Mouse (Mus musculus) kidney, embryonic 14.5 days (tissue): ENCODE measurements around the gene Atf7. TPM values are rescaled to one million over a fixed set of nuclear protein-coding genes. Genes with fewer than 3 reads are reported as not detected.

Experiments used
- ATAC-seq: fragments of 200-750 bp; cut with Nextera tagmentation; 2 replicates; pipeline ENCODE4 v1.8.0; 2017; ENCODE audit warnings: moderate number of reproducible peaks, mild to moderate bottlenecking, moderate TSS enrichment, moderate library complexity; ENCODE audit not compliant: low FRiP score, low TSS enrichment
- H3K27ac ChIP-seq: fragments of 300-500 bp; sonication (generic); 2 replicates; pipeline ENCODE4 v1.5.1; 2014; ENCODE audit warnings: low read depth, mild to moderate bottlenecking, low read length, moderate library complexity, mixed read lengths
- H3K27me3 ChIP-seq: fragments of 300-500 bp; sonication (generic); 2 replicates; pipeline ENCODE4 v1.6.1; 2014; ENCODE audit warnings: mild to moderate bottlenecking, low read length; ENCODE audit not compliant: control insufficient read depth, insufficient read depth
- H3K36me3 ChIP-seq: fragments of 300-500 bp; sonication (generic); 2 replicates; pipeline ENCODE4 v1.6.1; 2014; ENCODE audit warnings: low read length, mixed read lengths; ENCODE audit not compliant: control insufficient read depth, insufficient read depth
- H3K4me1 ChIP-seq: fragments of 300-500 bp; sonication (generic); 2 replicates; pipeline ENCODE4 v1.6.1; 2014; ENCODE audit warnings: low read length, mixed read lengths; ENCODE audit not compliant: control insufficient read depth, insufficient read depth
- H3K4me2 ChIP-seq: fragments of 300-500 bp; sonication (generic); replicated peaks from 2 replicates; pipeline ENCODE4 v1.6.1; 2014; ENCODE audit warnings: low read depth, mild to moderate bottlenecking, low read length
- H3K4me3 ChIP-seq: fragments of 300-500 bp; sonication (generic); 2 replicates; pipeline ENCODE4 v1.5.1; 2014; ENCODE audit warnings: mild to moderate bottlenecking, low read length
- H3K9ac ChIP-seq: fragments of 300-500 bp; sonication (generic); 2 replicates; pipeline ENCODE4 v1.6.1; 2014; ENCODE audit warnings: low read depth, mild to moderate bottlenecking, low read length, moderate library complexity
- H3K9me3 ChIP-seq: fragments of 300-500 bp; sonication (generic); 2 replicates; pipeline ENCODE4 v1.6.1; 2016; ENCODE audit warnings: low read length; ENCODE audit not compliant: control insufficient read depth
- WGBS: fragments of 180-500 bp; shearing (Covaris S2); extraction: QIAGEN DNeasy Blood & Tissue Kit; methylation state at CpG from one replicate; pipeline ENCODE4 v1.1.7; 2014; 5-methylcytosine and 5-hydroxymethylcytosine counted together
- microRNA counts: library from miRNA; unstranded; fragments of <30 nt; microRNA quantifications from one replicate; lab custom pipeline; 2017
- microRNA-seq: library from miRNA; unstranded; fragments of <30 nt; microRNA quantifications from one replicate; pipeline ENCODE4, GENCODE M21; 2016
- polyA plus RNA-seq: library from polyadenylated mRNA; unstranded; fragments of >200 nt; fragmentation: Nextera tagmentation; extraction: Ambion mirVana; gene quantifications from 2 replicates; pipeline ENCODE4 v1.2.1, GENCODE M21; 2014

The Atf7 gene
- polyA plus RNA-seq, 1 experiment from 2014 or later, result 30.5 TPM

- Histone ChIP-seq H3K27ac (no peak overlapping the region), H3K4me3 (no peak overlapping the region), H3K9me3 (no peaks in the 10 kb centered on the region), H3K9ac (no peak overlapping the region), H3K36me3 (peaks cover 94% of the 10 kb centered on the region), H3K4me1 (no peaks in the 10 kb centered on the region), H3K4me2 (no peak overlapping the region), H3K27me3 (no peaks in the 10 kb centered on the region)
- ATAC-seq, result no peak
- 85% methylated on average over 1 of the region's 1 CpGs for WGBS
Measured at GRCm38 (mm10) chr15:102487664-102488063, 137.6 kb downstream of the Atf7 start.

GRCm38 (mm10) chr15:102485853-102486252, 139.4 kb downstream of the Atf7 start:
- H3K27ac ChIP-seq, result no peak overlapping the region
- H3K4me1 ChIP-seq, result no peaks in the 10 kb centered on the region
- H3K36me3 ChIP-seq, result peaks cover 95% of the 10 kb centered on the region
- ATAC-seq, result 0 out of 2 replicates have a peak, but pooled peaks have one; percentile 35
- H3K27me3 ChIP-seq, result no peaks in the 10 kb centered on the region
- 91% methylated on average over 12 of the region's 12 CpGs for WGBS
- no peaks in the 10 kb centered on the region for H3K9me3 ChIP-seq
- no peak overlapping the region for H3K4me2 ChIP-seq
- no peak overlapping the region for H3K9ac ChIP-seq
- H3K4me3 ChIP-seq, result no peak overlapping the region

GRCm38 (mm10) chr15:102483136-102483535, 142.1 kb downstream of the Atf7 start:
- Histone ChIP-seq H3K4me2 (no peak overlapping the region), H3K4me1 (no peaks in the 10 kb centered on the region), H3K36me3 (peaks cover 93% of the 10 kb centered on the region), H3K9ac (no peak overlapping the region), H3K4me3 (no peak overlapping the region), H3K27ac (no peak overlapping the region), H3K27me3 (no peaks in the 10 kb centered on the region), H3K9me3 (no peaks in the 10 kb centered on the region)
- no peak for ATAC-seq
- 99% methylated on average over 3 of the region's 3 CpGs for WGBS

MicroRNAs encoded within 50 kb of the gene (microRNA counts, 519-probe panel; counts per million panel counts)
- microRNA mmu-miR-688 (lab: Ali Mortazavi, UCI), result not detected

Small RNA genes within 50 kb of the gene (microRNA-seq; reads per million reads assigned to microRNA genes)
- not detected for gene Mir688

Other genes starting within 250 kb of the Atf7 start
- 16.5 and 16.8 TPM in 2 replicates for gene Sp1, start 219.3 kb downstream of the Atf7 start, polyA plus RNA-seq
- 0.51 and 0.95 TPM in 2 replicates for gene Amhr2, start 180.1 kb downstream of the Atf7 start, polyA plus RNA-seq
- 87.7 and 92.6 TPM in 2 replicates for gene Prr13, start 166.4 kb downstream of the Atf7 start, polyA plus RNA-seq
- 305 and 373 TPM in 2 replicates for gene Pcbp2, start 154.9 kb downstream of the Atf7 start, polyA plus RNA-seq
- gene Gm10337, start 121.7 kb downstream of the Atf7 start, polyA plus RNA-seq, result not detected in 2 replicates
- gene Map3k12, start 108.4 kb downstream of the Atf7 start, polyA plus RNA-seq, result 12.2 and 14.8 TPM in 2 replicates
- gene Tarbp2, start 107.3 kb downstream of the Atf7 start, polyA plus RNA-seq, result 80.4 and 89.1 TPM in 2 replicates
- 2.7 and 3.5 TPM in 2 replicates for gene Npff, start 100.5 kb downstream of the Atf7 start, polyA plus RNA-seq
- gene Gm28047, start 397 bp downstream of the Atf7 start, polyA plus RNA-seq, result 0.79 TPM in 1 of 2 replicates, not detected in the other
- 90.0 and 124 TPM in 2 replicates for gene Atp5g2, start 46.9 kb upstream of the Atf7 start, polyA plus RNA-seq
- 26.1 and 41.3 TPM in 2 replicates for gene Calcoco1, start 96.7 kb upstream of the Atf7 start, polyA plus RNA-seq